Mouse (Mus musculus): ENCODE measurements around the gene Hectd2. TPM values are rescaled to one million over a fixed set of nuclear protein-coding genes. Genes with fewer than 3 reads are reported as not detected.

Gene Hectd2
- 5.9 and 6.0 TPM in 2 replicates for polyA plus RNA-seq (2011; ENCODE audit: insufficient read depth, insufficient read length, low read depth, missing spikeins)

GRCm38 (mm10) chr19:36554046-36554784 lies at the start of gene Hectd2:
Gene Hectd2 (plus strand): TSS chr19:36554639.
- TF ChIP-seq POLR2A (IDR thresholded peaks at IDR 0.05; ENCODE audit: insufficient read depth, low read length), result no peak
- no peak for TF ChIP-seq EP300 (IDR thresholded peaks at IDR 0.05; ENCODE audit: insufficient read depth, low read depth, low read length)
- no peak for TF ChIP-seq CTCF (IDR thresholded peaks at IDR 0.05; ENCODE audit: low read depth, low read length)
- Histone ChIP-seq H3K4me1 (ENCODE audit: control insufficient read depth, insufficient read depth, low read length) (peaks cover 1% of the 10 kb centered on the region), H3K9me3 (replicated peaks; ENCODE audit: control insufficient read depth, insufficient read depth, low read length, poor library complexity, severe bottlenecking) (no peaks in the 10 kb centered on the region), H3K4me3 (ENCODE audit: low read depth, low read length) (peak within 1 kb of the TSS; percentile 81), H3K9ac (ENCODE audit: low read depth, poor library complexity, severe bottlenecking) (peak within 1 kb of the TSS; percentile 92), H3K27me3 (ENCODE audit: control insufficient read depth, insufficient read depth, low read length, poor library complexity, severe bottlenecking) (no peaks in the 10 kb centered on the region; the same call in 1 of the 2 replicates), H3K36me3 (ENCODE audit: control insufficient read depth, insufficient read depth, low read length, poor library complexity, severe bottlenecking) (no peaks in the 10 kb centered on the region), H3K27ac (ENCODE audit: insufficient read depth, low read length) (no peak within 1 kb of the TSS)

- TF ChIP-seq POLR2A (IDR thresholded peaks at IDR 0.05; ENCODE audit: insufficient read depth, low read length), result no peak
- TF ChIP-seq EP300 (IDR thresholded peaks at IDR 0.05; ENCODE audit: insufficient read depth, low read depth, low read length), result no peak
- TF ChIP-seq CTCF (IDR thresholded peaks at IDR 0.05; ENCODE audit: low read depth, low read length), result no peak
- Histone ChIP-seq H3K27ac (ENCODE audit: insufficient read depth, low read length) (no peak overlapping the region), H3K9ac (ENCODE audit: low read depth, poor library complexity, severe bottlenecking) (no peak overlapping the region), H3K36me3 (ENCODE audit: control insufficient read depth, insufficient read depth, low read length, poor library complexity, severe bottlenecking) (no peaks in the 10 kb centered on the region), H3K27me3 (ENCODE audit: control insufficient read depth, insufficient read depth, low read length, poor library complexity, severe bottlenecking) (no peaks in the 10 kb centered on the region), H3K4me3 (ENCODE audit: low read depth, low read length) (no peak overlapping the region), H3K9me3 (replicated peaks; ENCODE audit: control insufficient read depth, insufficient read depth, low read length, poor library complexity, severe bottlenecking) (no peaks in the 10 kb centered on the region), H3K4me1 (ENCODE audit: control insufficient read depth, insufficient read depth, low read length) (no peaks in the 10 kb centered on the region)
These were observed 49.7 kb upstream of the Hectd2 start for GRCm38 (mm10) chr19:36504716-36505115.

GRCm38 (mm10) chr19:36511305-36511704 lies 43.1 kb upstream of the Hectd2 start:
- no peak for TF ChIP-seq CTCF (IDR thresholded peaks at IDR 0.05; ENCODE audit: low read depth, low read length)
- TF ChIP-seq EP300 (IDR thresholded peaks at IDR 0.05; ENCODE audit: insufficient read depth, low read depth, low read length), result no peak
- no peak for TF ChIP-seq POLR2A (IDR thresholded peaks at IDR 0.05; ENCODE audit: insufficient read depth, low read length)
- no peaks in the 10 kb centered on the region for H3K9me3 ChIP-seq (replicated peaks; ENCODE audit: control insufficient read depth, insufficient read depth, low read length, poor library complexity, severe bottlenecking)
- H3K36me3 ChIP-seq (ENCODE audit: control insufficient read depth, insufficient read depth, low read length, poor library complexity, severe bottlenecking), result no peaks in the 10 kb centered on the region
- H3K4me3 ChIP-seq (ENCODE audit: low read depth, low read length), result no peak overlapping the region
- no peak overlapping the region for H3K27ac ChIP-seq (ENCODE audit: insufficient read depth, low read length)
- no peaks in the 10 kb centered on the region for H3K4me1 ChIP-seq (ENCODE audit: control insufficient read depth, insufficient read depth, low read length)
- no peak overlapping the region for H3K9ac ChIP-seq (ENCODE audit: low read depth, poor library complexity, severe bottlenecking)
- H3K27me3 ChIP-seq (ENCODE audit: control insufficient read depth, insufficient read depth, low read length, poor library complexity, severe bottlenecking), result no peaks in the 10 kb centered on the region

GRCm38 (mm10) chr19:36518461-36518860 lies 36.0 kb upstream of the Hectd2 start:
- H3K27ac ChIP-seq (ENCODE audit: insufficient read depth, low read length), result no peak overlapping the region
- no peaks in the 10 kb centered on the region for H3K9me3 ChIP-seq (replicated peaks; ENCODE audit: control insufficient read depth, insufficient read depth, low read length, poor library complexity, severe bottlenecking)
- no peaks in the 10 kb centered on the region for H3K4me1 ChIP-seq (ENCODE audit: control insufficient read depth, insufficient read depth, low read length)
- TF ChIP-seq CTCF (IDR thresholded peaks at IDR 0.05; ENCODE audit: low read depth, low read length), result no peak
- TF ChIP-seq POLR2A (IDR thresholded peaks at IDR 0.05; ENCODE audit: insufficient read depth, low read length), result no peak
- no peak for TF ChIP-seq EP300 (IDR thresholded peaks at IDR 0.05; ENCODE audit: insufficient read depth, low read depth, low read length)
- no peaks in the 10 kb centered on the region for H3K27me3 ChIP-seq (ENCODE audit: control insufficient read depth, insufficient read depth, low read length, poor library complexity, severe bottlenecking)
- no peak overlapping the region for H3K9ac ChIP-seq (ENCODE audit: low read depth, poor library complexity, severe bottlenecking)
- H3K4me3 ChIP-seq (ENCODE audit: low read depth, low read length), result no peak overlapping the region
- H3K36me3 ChIP-seq (ENCODE audit: control insufficient read depth, insufficient read depth, low read length, poor library complexity, severe bottlenecking), result no peaks in the 10 kb centered on the region

GRCm38 (mm10) chr19:36521568-36521967 lies 32.9 kb upstream of the Hectd2 start:
- Histone ChIP-seq H3K9me3 (replicated peaks; ENCODE audit: control insufficient read depth, insufficient read depth, low read length, poor library complexity, severe bottlenecking) (no peaks in the 10 kb centered on the region), H3K4me1 (ENCODE audit: control insufficient read depth, insufficient read depth, low read length) (no peaks in the 10 kb centered on the region), H3K9ac (ENCODE audit: low read depth, poor library complexity, severe bottlenecking) (no peak overlapping the region), H3K27ac (ENCODE audit: insufficient read depth, low read length) (no peak overlapping the region), H3K36me3 (ENCODE audit: control insufficient read depth, insufficient read depth, low read length, poor library complexity, severe bottlenecking) (no peaks in the 10 kb centered on the region), H3K27me3 (ENCODE audit: control insufficient read depth, insufficient read depth, low read length, poor library complexity, severe bottlenecking) (no peaks in the 10 kb centered on the region), H3K4me3 (ENCODE audit: low read depth, low read length) (no peak overlapping the region)
- TF ChIP-seq CTCF (IDR thresholded peaks at IDR 0.05; ENCODE audit: low read depth, low read length) (no peak), EP300 (IDR thresholded peaks at IDR 0.05; ENCODE audit: insufficient read depth, low read depth, low read length) (no peak), POLR2A (IDR thresholded peaks at IDR 0.05; ENCODE audit: insufficient read depth, low read length) (no peak)

- Histone ChIP-seq H3K27me3 (ENCODE audit: control insufficient read depth, insufficient read depth, low read length, poor library complexity, severe bottlenecking) (no peaks in the 10 kb centered on the region), H3K9ac (ENCODE audit: low read depth, poor library complexity, severe bottlenecking) (no peak overlapping the region), H3K9me3 (replicated peaks; ENCODE audit: control insufficient read depth, insufficient read depth, low read length, poor library complexity, severe bottlenecking) (no peaks in the 10 kb centered on the region), H3K27ac (ENCODE audit: insufficient read depth, low read length) (no peak overlapping the region), H3K4me1 (ENCODE audit: control insufficient read depth, insufficient read depth, low read length) (no peaks in the 10 kb centered on the region), H3K36me3 (ENCODE audit: control insufficient read depth, insufficient read depth, low read length, poor library complexity, severe bottlenecking) (no peaks in the 10 kb centered on the region), H3K4me3 (ENCODE audit: low read depth, low read length) (no peak overlapping the region)
- no peak for TF ChIP-seq CTCF (IDR thresholded peaks at IDR 0.05; ENCODE audit: low read depth, low read length)
- TF ChIP-seq POLR2A (IDR thresholded peaks at IDR 0.05; ENCODE audit: insufficient read depth, low read length), result no peak
- TF ChIP-seq EP300 (IDR thresholded peaks at IDR 0.05; ENCODE audit: insufficient read depth, low read depth, low read length), result no peak
These were observed 31.8 kb upstream of the Hectd2 start for GRCm38 (mm10) chr19:36522558-36523195.
